Mouse (Mus musculus) liver, postnatal 0 days (tissue): ENCODE data around the gene Dnajc21.

Source experiments
- CTCF ChIP-seq: sonication (generic); IDR thresholded peaks from 2 replicates; pipeline ENCODE4 v1.5.1; 2016; ENCODE audit warnings: antibody characterized with exemption, low read depth
- EP300 ChIP-seq: IDR thresholded peaks from 2 replicates; pipeline ENCODE4 v1.6.1; 2016; ENCODE audit warnings: antibody characterized with exemption, low read depth, mild to moderate bottlenecking

- TF ChIP-seq CTCF (no peak), EP300 (no peak)
Observed at GRCm38 (mm10) chr15:10470151-10470831, at the start of gene Dnajc21.
